Mouse (Mus musculus) cerebellum, postnatal 14 days (tissue): Measurements from ENCODE around the gene Cln5.
A peak's percentile ranks its signal among the peaks of the same experiment; 100 is the strongest.

Experiments
- DNase-seq, 2 experiments: peaks; one replicate each; pipeline ENCODE4 v3.0.0; 2021; ENCODE audit warnings: mixed read lengths in 2 of 2

The Cln5 gene

DNA sequence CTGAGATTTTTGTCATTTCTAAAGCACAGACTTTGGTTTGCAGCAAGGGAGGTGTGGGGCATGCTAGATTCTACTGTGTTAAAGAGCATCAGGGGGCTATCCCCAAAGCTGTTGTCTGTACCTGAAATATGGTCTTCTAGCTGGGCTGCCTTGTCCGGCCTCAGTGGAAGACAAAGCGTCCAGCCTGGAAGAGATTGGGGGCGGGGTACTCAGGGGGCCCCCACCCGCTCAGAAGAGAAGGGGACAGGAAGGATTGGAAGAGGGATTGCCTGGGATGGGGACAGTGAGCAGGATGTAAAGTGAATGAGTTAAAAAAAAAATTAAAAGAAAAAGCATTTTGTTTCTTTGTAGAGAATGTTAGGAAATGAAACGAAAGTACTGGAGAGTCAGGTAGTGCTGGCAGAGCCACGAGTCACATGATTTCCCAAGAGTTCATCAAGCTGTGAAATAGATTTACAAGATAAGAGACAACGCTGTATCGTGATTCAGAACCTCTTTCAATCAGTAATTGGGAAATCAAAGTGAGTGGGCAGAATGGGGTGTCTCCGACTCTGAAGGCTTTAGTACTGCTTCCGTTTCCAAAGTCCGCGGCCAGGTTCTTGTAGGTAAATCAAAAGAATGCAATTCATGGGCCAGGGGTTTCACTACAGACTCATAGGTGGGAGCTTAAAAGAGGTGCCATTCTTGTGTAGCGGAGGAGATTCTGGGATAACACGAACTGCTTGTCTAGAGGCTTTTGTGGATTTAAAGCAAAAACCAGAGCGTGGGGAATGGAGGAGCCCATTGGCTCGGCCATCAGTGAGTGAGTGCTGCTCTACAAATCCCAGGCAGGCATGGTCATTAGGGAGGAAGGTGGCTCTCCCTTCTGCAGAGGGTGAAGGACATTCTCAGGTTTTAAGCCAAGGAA lies 8.2 kb downstream of the Cln5 start:
- peak; percentile 42 to 52 for DNase-seq

DNA sequence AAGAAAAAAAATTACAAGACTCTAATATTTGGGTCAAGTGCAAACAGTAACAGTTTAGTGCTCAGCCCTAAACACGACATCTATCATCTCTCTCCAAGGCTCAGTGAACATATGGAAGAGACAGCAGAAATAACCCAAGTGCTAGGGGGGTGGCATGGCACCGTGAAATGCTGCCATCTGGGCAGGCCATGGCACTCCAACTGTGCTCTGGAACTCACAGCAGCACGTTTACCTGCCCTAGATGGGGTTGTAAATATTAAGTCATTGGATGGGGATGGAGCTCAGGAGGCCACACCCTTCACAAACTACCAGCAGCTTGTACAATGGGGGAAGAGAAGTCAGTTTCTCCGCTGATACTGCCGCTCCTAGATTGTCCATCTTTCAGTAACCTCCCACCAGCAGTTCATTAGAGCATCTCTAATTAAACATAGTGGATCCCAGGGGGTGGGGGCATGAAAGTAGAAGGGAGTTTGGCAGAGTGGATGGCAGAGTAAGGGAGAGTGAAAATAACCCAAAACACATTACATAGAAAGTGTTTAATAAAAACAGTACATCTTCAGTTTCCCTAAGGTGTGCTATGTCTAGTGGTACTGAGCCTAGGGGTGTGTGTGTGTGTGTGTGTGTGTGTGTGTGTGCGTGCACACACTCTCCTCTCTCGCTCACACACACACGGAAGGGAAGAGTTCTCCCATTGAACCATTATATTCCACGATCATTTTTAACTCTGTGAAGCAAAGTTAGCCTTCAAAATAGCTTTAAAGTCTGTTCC lies 9.4 kb downstream of the Cln5 start:
- peak; percentile 82 to 90 for DNase-seq

GRCm38 (mm10) chr14:103085840-103086533 lies 16.0 kb downstream of the Cln5 start:
- DNase-seq, result no peak

DNA sequence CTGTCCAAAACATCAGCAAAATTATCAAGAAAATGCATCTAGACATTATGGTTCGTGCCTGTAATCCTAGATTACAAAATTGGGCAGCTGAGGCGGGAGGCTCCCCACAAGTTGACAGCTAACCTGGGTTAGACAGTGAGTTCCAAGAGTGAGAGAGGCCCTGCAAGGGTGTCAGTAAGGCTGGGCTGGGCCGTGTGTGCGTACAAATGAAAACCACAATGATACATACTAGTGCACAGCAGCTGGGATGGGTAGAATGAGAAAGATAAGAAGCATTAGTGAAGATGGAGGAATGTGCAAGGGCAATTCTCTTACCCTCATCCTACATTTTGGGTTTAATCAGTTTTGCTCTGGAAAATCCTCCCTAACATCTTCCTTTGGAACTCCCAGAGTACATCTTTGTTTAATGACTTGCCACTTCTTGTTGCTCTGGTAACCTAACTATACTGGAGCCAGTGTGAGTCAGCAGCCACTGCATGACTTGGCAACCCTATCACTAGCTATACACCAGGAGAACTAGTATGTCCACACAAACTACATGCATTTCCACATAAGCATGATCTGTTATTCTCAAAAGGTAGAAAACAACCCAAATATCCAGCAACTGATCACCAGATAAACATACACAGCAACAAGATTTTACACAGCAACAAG lies 16.8 kb downstream of the Cln5 start:
- DNase-seq, result no peak

GRCm38 (mm10) chr14:103087846-103088245 lies 17.8 kb downstream of the Cln5 start:
- no peak for DNase-seq

DNA sequence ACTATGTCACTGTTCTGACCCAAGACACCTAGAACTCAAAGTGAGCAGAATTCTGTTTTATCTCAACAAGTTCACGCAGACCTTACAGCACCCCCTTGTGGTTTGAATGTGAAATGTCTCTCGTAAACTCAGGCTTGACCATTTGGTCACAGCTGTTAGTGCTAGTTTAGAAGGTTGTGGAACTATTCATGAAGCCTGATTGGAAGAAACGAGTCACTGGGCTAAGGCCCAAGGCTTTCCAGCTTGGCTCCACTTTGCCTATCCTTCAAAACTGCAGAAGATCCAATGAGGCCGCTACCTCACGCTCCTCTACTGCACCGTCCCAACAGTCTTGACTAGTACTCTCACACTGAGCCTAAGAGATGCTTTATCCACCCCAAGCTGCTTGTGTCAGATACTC lies 18.6 kb downstream of the Cln5 start:
- DNase-seq, result peak; percentile 75

- DNase-seq, result no peak
Measured at GRCm38 (mm10) chr14:103093236-103093635, 23.2 kb downstream of the Cln5 start.

DNA sequence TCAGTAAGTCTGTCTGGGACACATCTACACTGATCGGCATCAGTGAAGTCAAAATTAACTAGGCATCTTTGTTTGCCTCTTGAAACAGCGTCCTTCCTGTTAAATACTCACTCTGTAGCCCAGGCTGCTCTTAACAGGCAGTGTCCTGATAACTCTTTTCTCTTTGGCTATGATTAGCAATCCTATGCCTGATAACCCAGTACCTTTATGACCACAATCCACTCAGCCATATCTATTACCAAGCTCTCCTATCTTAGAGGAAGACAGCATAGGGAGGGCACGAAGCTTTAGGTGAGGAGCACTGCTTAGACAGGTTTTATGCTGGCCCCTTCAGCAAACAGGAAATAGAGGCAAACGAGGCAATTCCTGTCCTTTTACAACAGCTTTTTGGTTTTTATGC lies 23.7 kb downstream of the Cln5 start:
- DNase-seq, result no peak

- DNase-seq, result no peak
Measured at GRCm38 (mm10) chr14:103095036-103095435, 25.0 kb downstream of the Cln5 start.

DNA sequence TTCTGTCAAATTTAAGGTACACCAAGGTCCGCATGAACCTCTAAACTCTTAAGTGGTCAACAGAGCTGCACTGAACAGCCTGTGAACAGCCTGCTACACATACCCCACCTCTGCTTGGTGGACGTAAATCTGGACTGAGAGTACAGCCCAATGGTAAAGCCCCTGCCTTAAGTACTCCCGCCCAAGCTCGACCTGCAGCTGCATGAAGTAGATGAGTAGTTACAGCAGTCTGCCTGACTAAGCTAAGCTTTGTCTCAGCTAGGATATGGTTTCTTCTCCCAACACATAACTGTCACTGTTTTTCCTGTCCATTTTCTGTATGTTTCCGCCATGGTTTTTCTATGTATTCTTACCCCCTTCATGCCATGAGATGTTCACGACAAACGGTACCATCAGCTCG lies 25.8 kb downstream of the Cln5 start:
- no peak for DNase-seq

DNA sequence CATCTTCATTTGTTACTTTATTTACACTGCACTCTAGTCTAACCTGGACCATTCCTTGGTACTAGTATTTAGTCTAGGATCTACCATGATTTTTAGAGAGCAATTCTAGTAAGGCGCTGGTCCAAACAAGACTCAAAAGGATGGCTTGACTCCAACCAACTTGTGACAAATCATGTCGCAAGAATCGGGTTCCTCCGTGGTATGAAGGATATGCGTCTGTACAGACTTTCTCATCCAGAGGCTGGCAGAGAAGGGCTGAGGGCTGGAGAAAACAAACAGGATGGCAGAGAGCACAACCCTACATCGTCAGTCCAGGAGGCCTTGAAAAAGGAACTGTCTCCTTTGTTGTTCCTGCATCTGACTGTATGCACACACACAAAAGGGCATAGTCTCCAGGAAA lies 26.6 kb downstream of the Cln5 start:
- no peak for DNase-seq

DNA sequence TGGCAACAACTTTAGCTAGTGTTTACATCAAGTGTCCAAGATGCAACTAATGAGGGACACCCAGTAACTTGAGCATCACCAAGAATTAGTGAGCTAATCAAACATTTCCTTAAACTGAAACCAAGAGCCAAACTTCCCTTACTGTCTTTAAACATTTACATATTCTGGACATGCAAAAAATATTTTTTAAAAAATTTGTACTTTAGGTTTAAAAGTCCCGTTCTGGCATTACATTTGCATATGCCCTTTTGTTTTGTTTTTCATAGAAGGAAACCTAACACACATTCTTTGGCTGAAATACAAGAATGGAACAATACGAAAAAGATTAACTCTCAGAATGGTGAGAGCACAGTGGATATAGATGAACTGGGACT lies 28.2 kb downstream of the Cln5 start:
- DNase-seq, result no peak

- peak; percentile 90 to 92 for DNase-seq
Measured at GRCm38 (mm10) chr14:103098587-103099235, 28.7 kb downstream of the Cln5 start.

DNA sequence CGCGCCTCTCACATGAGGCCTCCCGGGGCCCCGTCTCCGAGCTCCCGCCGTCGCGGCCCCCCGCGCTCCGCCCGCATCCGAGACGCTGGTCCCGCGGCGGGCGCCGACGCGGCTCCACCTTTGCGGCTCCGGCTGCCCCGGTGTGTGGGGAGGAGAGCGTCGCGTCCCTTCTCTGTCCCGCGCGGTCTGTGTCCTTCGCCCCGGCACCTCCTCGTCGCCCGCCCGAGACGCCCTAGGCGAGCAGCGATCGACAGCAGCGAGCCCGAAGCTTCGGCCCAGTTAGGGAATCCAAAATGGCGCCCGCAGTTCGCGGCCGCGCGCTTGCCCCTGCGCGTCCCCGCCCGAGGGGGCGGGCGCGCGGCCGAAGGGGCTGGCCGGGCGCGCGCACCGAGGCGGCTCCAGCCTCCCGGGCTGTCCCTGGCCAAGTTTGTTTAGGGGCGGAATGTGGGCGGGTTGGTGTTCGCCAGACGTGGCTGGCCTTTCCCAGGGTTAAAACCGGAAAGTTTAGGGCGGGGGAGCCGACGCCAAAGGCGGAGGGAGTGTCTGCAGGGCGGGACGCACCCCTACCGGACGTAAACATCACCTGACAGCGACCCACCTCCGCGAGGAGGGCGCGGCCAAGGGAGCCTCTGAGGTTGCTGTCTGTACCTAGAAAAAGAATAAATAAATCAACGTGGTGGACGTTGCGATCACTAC lies 29.4 kb downstream of the Cln5 start, which contains the start of gene Fbxl3:
Gene Fbxl3, minus strand, starts transcription at position 329 of the 696 bp plus-strand sequence.
- DNase-seq, result peak; percentile 88 to 91

DNA sequence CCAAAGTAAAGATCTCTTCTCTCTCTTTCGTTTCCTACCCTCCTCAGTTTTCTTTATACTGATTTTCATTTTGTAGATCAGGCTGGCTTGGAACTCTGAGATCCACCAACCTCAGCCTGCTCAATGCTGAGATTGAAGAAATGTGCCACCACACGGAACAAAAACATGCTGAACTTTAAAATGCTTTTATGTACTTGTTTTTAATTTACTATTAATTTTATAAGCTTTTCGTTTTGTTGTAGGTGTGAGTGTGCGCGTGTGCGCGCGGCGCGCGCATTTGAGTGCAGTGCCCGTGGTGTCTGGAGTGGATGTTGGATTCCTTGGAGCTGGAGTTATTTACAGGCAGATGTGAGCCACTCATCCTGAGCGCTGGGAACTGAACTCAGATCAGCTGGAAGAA lies 30.3 kb downstream of the Cln5 start:
- DNase-seq, result no peak

DNA sequence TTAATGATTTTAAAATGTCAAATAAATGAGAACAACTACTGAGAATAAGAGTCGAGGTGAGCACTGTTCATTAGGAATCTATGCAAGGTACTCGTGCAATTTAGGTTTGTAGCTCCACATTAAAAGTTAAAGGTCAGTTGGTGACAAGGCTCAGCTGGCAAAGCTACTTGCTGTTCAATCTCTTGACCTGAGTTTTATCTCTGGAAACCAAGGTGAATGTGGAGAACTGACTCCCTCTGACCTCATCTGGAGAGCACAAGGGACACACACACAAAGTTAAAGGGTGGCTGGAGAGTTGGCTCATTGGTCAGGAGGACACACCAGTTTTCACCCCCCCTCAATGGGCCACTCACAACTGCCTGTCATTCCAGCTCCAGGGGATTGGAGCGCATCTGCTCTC lies 31.2 kb downstream of the Cln5 start:
- no peak for DNase-seq

- no peak for DNase-seq
Measured at GRCm38 (mm10) chr14:103102246-103102645, 32.2 kb downstream of the Cln5 start.

GRCm38 (mm10) chr14:103102731-103103335 lies 32.8 kb downstream of the Cln5 start:
- DNase-seq, result no peak

- no peak for DNase-seq
Measured at GRCm38 (mm10) chr14:103106301-103106700, 36.3 kb downstream of the Cln5 start.

- DNase-seq, result no peak
Measured at GRCm38 (mm10) chr14:103109971-103110370, 40.0 kb downstream of the Cln5 start.
